Comparison of ENCODE assay signal across 1 mouse cellular context in the genomic region with DNA sequence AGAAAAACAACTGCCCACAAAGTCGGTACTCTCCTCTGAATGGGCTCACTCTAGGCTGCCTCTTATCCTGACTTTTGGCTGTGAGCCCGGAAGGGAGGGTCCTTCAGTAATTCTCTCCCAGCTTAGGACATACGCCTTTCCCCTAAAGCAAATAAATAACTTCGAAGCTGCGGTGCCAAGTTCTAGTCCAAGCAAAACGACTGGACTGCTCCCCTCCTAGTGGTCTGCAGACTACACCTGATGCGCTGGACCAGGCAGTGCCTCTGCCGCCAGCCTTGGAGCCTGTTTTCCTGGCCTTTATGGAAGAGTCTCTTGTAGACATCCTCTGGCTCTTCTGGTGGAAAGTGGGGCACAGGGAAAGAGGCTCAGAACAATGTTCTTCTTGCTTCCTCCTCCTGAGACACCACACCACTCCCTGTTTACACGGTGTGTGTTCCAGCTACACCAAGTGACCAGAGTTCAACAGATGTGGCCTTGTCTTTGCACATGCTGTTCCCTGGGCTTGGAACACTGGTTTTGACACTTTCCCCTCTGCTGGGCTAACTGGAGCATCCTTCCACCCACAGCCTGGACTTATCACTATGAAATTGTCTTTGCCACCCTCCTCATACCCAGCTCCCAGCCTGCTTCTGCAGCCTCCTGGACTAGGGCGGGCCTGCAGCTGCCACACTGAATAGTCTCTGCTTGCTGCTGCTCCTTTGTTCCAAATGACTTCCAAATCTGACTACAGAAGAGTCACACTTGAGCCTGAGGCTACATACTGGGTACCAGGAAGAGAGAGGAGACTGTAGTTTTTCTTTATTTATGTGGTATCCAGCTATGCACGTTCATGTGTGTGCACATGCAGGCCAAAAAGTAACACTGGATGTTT.
TF ChIP-seq lines count a peak whose summit lies in the region.

No protein-coding gene starts in this region.

TF ChIP-seq in myocyte, 11 proteins besides CTCF, POLR2A, EP300 and RAD21 (continued from another document):
- TF ChIP-seq POLR2AphosphoS2 (IDR thresholded peaks at IDR 0.05; ENCODE audit: insufficient read length, low read depth) (no peak), MAX (IDR thresholded peaks at IDR 0.05; ENCODE audit: low read depth) (no peak), MYOG (IDR thresholded peaks at IDR 0.05; ENCODE audit: control insufficient read depth in 1 of 3, insufficient read depth in 1 of 3, insufficient read length in 2 of 3, low read depth in 2 of 3) (peak in 1 of 3 experiments; percentile 7), E2F4 (IDR thresholded peaks at IDR 0.05; ENCODE audit: insufficient read depth) (no peak), MYOD1 (IDR thresholded peaks at IDR 0.05; ENCODE audit: control insufficient read depth in 1 of 3, insufficient read length in 2 of 3, low read depth in 2 of 3) (peak in 1 of 3 experiments; percentile 6), TCF3 (IDR thresholded peaks at IDR 0.05; ENCODE audit: insufficient read length, low read depth) (no peak)
